10 mouse cellular contexts compared by ENCODE assay signal in the genomic region with DNA sequence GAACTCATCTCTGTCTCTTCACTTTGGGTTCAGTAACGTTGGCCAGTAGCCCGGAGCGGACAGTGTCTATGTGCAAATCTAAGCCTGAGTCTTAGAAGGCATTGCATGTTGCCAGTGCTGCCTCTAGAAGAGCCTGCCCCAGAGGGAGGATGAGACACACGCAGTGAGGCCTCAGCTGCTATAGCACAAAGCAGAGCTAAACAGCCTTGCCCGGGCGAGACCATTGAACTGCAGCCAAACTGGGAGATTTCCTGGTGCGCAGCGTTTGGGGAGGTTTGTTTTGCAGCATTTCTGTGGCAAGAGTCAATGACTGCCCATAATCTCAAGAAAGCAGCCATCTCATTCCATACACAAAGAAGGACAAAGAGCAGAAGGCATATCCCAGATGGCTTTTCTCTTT.
DNase-seq lines count a peak whose midpoint lies in the region; ATAC-seq and TF ChIP-seq lines count a peak whose summit lies in the region.
"Had no signal": no experiment of that assay in that cellular context is flagged by ENCODE, and none has a peak within 500 bp of the region (broad histone marks: within the 10 kb centered on the region; RNA-seq: fewer than 3 reads in every experiment).

No protein-coding gene starts in this region.

- H3K27ac ChIP-seq in heart, embryonic 11.5 days (ENCODE audit: low read depth, low read length): no peak overlapping the region
- H3K27ac ChIP-seq in lung, embryonic 16.5 days (ENCODE audit: low read length): no peak overlapping the region
- H3K27ac ChIP-seq in midbrain, postnatal 0 days (ENCODE audit: low read depth, low read length): no peak overlapping the region
- H3K27ac ChIP-seq: limb, embryonic 12.5 days had no signal

- DNase-seq in heart, adult 11 months: peak; percentile 84
- DNase-seq in lung, adult 18-20 months: no peak
- peak; percentile 4 for DNase-seq in cerebellum, adult 9-10 months
- DNase-seq in midbrain, postnatal 0 days (ENCODE audit: low spot score): peak; percentile 73
- DNase-seq: gastrocnemius, postnatal 25 days had no signal

- WGBS in heart, embryonic 11.5 days (ENCODE audit: insufficient replicate concordance): 70% methylated on average over 8 of the region's 8 CpGs
- 52% methylated on average over 8 of the region's 8 CpGs for WGBS in lung, embryonic 16.5 days
- 44% methylated on average over 8 of the region's 8 CpGs for WGBS in midbrain, postnatal 0 days

- H3K9me3 ChIP-seq in heart, embryonic 11.5 days (replicated peaks; ENCODE audit: control insufficient read depth, low read length): no peaks in the 10 kb centered on the region
- H3K9me3 ChIP-seq in lung, embryonic 16.5 days (ENCODE audit: control insufficient read depth, low read length): no peaks in the 10 kb centered on the region
- H3K9me3 ChIP-seq in midbrain, postnatal 0 days (ENCODE audit: low read length): no peaks in the 10 kb centered on the region
- H3K9me3 ChIP-seq: limb, embryonic 12.5 days had no signal

- no peak overlapping the region for H3K4me3 ChIP-seq in heart, embryonic 11.5 days (ENCODE audit: low read depth, low read length)
- no peak overlapping the region for H3K4me3 ChIP-seq in lung, embryonic 16.5 days (ENCODE audit: low read length)
- no peak overlapping the region for H3K4me3 ChIP-seq in midbrain, postnatal 0 days (ENCODE audit: low read depth, low read length)
- H3K4me3 ChIP-seq: erythroblast, embryonic 14.5 days; limb, embryonic 12.5 days had no signal

- ATAC-seq in heart, embryonic 11.5 days (replicated peaks; ENCODE audit: insufficient number of reproducible peaks, low FRiP score, low TSS enrichment): no peak
- ATAC-seq in lung, embryonic 16.5 days (ENCODE audit: low read depth): peak; percentile 77
- no peak for ATAC-seq in midbrain, postnatal 0 days (ENCODE audit: low FRiP score)
- ATAC-seq in erythroblast, adult 5-6 weeks (replicated peaks; ENCODE audit: low FRiP score, poor library complexity, severe bottlenecking): no peak

- H3K9ac ChIP-seq in heart, embryonic 11.5 days (ENCODE audit: low read depth, low read length): no peak overlapping the region
- H3K9ac ChIP-seq in lung, embryonic 16.5 days (ENCODE audit: low read length): no peak overlapping the region
- no peak overlapping the region for H3K9ac ChIP-seq in midbrain, postnatal 0 days (replicated peaks; ENCODE audit: low read length, poor library complexity, severe bottlenecking)
- H3K9ac ChIP-seq: limb, embryonic 12.5 days had no signal

- no peaks in the 10 kb centered on the region for H3K4me1 ChIP-seq in heart, embryonic 11.5 days (ENCODE audit: control insufficient read depth, insufficient read depth, low read length)
- H3K4me1 ChIP-seq in lung, embryonic 16.5 days (replicated peaks; ENCODE audit: control insufficient read depth, insufficient read depth, low read length): no peaks in the 10 kb centered on the region
- H3K4me1 ChIP-seq in midbrain, postnatal 0 days (ENCODE audit: insufficient read depth, low read length): no peaks in the 10 kb centered on the region

- no peaks in the 10 kb centered on the region for H3K36me3 ChIP-seq in heart, embryonic 11.5 days (ENCODE audit: control insufficient read depth, insufficient read depth, low read length)
- no peaks in the 10 kb centered on the region for H3K36me3 ChIP-seq in lung, embryonic 16.5 days (ENCODE audit: control insufficient read depth, insufficient read depth, low read length)
- H3K36me3 ChIP-seq in midbrain, postnatal 0 days (ENCODE audit: insufficient read depth, low read length): no peaks in the 10 kb centered on the region
- H3K36me3 ChIP-seq: limb, embryonic 12.5 days had no signal

- H3K4me2 ChIP-seq in heart, embryonic 11.5 days: no peak overlapping the region
- no peak overlapping the region for H3K4me2 ChIP-seq in lung, embryonic 16.5 days (ENCODE audit: low read depth, low read length)
- no peak overlapping the region for H3K4me2 ChIP-seq in midbrain, postnatal 0 days (ENCODE audit: low read depth, low read length, poor library complexity, severe bottlenecking)
- H3K4me2 ChIP-seq: limb, embryonic 12.5 days had no signal

- TF ChIP-seq CTCF in midbrain, postnatal 0 days (IDR thresholded peaks at IDR 0.05): no peak

- peaks cover 42% of the 10 kb centered on the region for H3K27me3 ChIP-seq in heart, embryonic 11.5 days (ENCODE audit: control insufficient read depth, insufficient read depth, low read length)
- peaks cover 26% of the 10 kb centered on the region for H3K27me3 ChIP-seq in lung, embryonic 16.5 days (ENCODE audit: control insufficient read depth, insufficient read depth, low read depth, low read length)
- peaks cover 7% of the 10 kb centered on the region for H3K27me3 ChIP-seq in midbrain, postnatal 0 days (ENCODE audit: insufficient read depth, low read length)

Comparison
In these comparisons a context has a peak if more than half of its experiments do, and no peak if none do; other contexts are left out.
1. DNase-seq: peak in heart, adult 11 months (single experiment), cerebellum, adult 9-10 months (single experiment) and midbrain, postnatal 0 days (single experiment); none in lung, adult 18-20 months (0 of 2).